Mouse (Mus musculus): Measurements from ENCODE around the gene Sem1.
"Not testable (repeated sequence)": the region's sequence is repeated elsewhere in the genome, so short reads cannot be mapped to it uniquely, and the experiment has no call there.

Gene Sem1

GRCm38 (mm10) chr6:6578304-6579149 lies at the start of gene Sem1:
TSS of gene Sem1 (minus strand) at chr6:6578663.
- peak; percentile 76 to 85 for DNase-seq

GRCm38 (mm10) chr6:6622846-6623749 lies 44.6 kb upstream of the Sem1 start:
- DNase-seq = no peak

- no peak for DNase-seq
Observed at GRCm38 (mm10) chr6:6603561-6604544, 25.4 kb upstream of the Sem1 start.

GRCm38 (mm10) chr6:6586313-6586712 lies 7.8 kb upstream of the Sem1 start:
- no peak for DNase-seq

- DNase-seq = no peak
Observed at GRCm38 (mm10) chr6:6581849-6582248, 3.4 kb upstream of the Sem1 start.

- no peak for DNase-seq
Observed at GRCm38 (mm10) chr6:6577741-6578284, 650 bp downstream of the Sem1 start.

GRCm38 (mm10) chr6:6577291-6577690 lies 1.2 kb downstream of the Sem1 start:
- no peak for DNase-seq

- DNase-seq = no peak
Observed at GRCm38 (mm10) chr6:6575796-6576195, 2.7 kb downstream of the Sem1 start.

- no peak for DNase-seq
Observed at GRCm38 (mm10) chr6:6568436-6568835, 10.0 kb downstream of the Sem1 start.

GRCm38 (mm10) chr6:6563691-6564090 lies 14.8 kb downstream of the Sem1 start:
- DNase-seq = no peak

GRCm38 (mm10) chr6:6562716-6563115 lies 15.7 kb downstream of the Sem1 start:
- DNase-seq = no peak

- no peak for DNase-seq
Observed at GRCm38 (mm10) chr6:6557647-6558046, 20.8 kb downstream of the Sem1 start.

- DNase-seq = no peak
Observed at GRCm38 (mm10) chr6:6552006-6552405, 26.5 kb downstream of the Sem1 start.

GRCm38 (mm10) chr6:6547997-6548396 lies 30.5 kb downstream of the Sem1 start:
- no peak for DNase-seq

- no peak for DNase-seq
Observed at GRCm38 (mm10) chr6:6544255-6544645, 34.2 kb downstream of the Sem1 start.

GRCm38 (mm10) chr6:6543606-6544254 lies 34.7 kb downstream of the Sem1 start:
- no peak for DNase-seq

- no peak for DNase-seq
Observed at GRCm38 (mm10) chr6:6542133-6542532, 36.3 kb downstream of the Sem1 start.

- DNase-seq = no peak
Observed at GRCm38 (mm10) chr6:6536781-6537466, 41.5 kb downstream of the Sem1 start.

GRCm38 (mm10) chr6:6536359-6536758 lies 42.1 kb downstream of the Sem1 start:
- not testable (repeated sequence) for DNase-seq
